Mouse (Mus musculus) CH12.LX (cell line): ENCODE measurements at regions not wholly inside any gene's neighbourhood (a gene's known extent, or its start where the extent isn't known, plus 50 kb on each side); places are given as distances from the start of the nearest gene placed in this dataset.

Source experiments
- DNase-seq: peaks from one replicate; pipeline ENCODE4 v3.0.0-alpha.2; 2013; ENCODE audit errors: extremely low read depth
- H3K27ac ChIP-seq: 2 replicates; pipeline ENCODE4 v1.5.1; 2012; ENCODE audit warnings: low read depth, mild to moderate bottlenecking, control low read depth, moderate library complexity; ENCODE audit not compliant: insufficient read depth
- H3K27me3 ChIP-seq: replicated peaks from 2 replicates; pipeline ENCODE3; 2012; ENCODE audit warnings: inconsistent platforms
- H3K36me3 ChIP-seq, 2 experiments: replicated peaks in 1 of 2; 2 replicates each; pipeline versions ENCODE3 to v1.6.1; 2012; ENCODE audit warnings: inconsistent platforms in 1 of 2, low read length in 1 of 2, mild to moderate bottlenecking in 1 of 2, mixed read lengths in 1 of 2, moderate library complexity in 1 of 2; ENCODE audit not compliant: control insufficient read depth in 1 of 2, insufficient read depth in 1 of 2
- H3K4me1 ChIP-seq, 2 experiments: 2 replicates each; pipeline ENCODE4 v1.6.1; 2012; ENCODE audit warnings: inconsistent platforms in 1 of 2, moderate library complexity in 1 of 2; ENCODE audit not compliant: insufficient read depth in 2 of 2, control insufficient read depth in 1 of 2
- H3K4me2 ChIP-seq: 2 replicates; pipeline ENCODE4 v1.6.1; 2012; ENCODE audit warnings: low read depth, mild to moderate bottlenecking, control low read depth; ENCODE audit not compliant: poor library complexity, insufficient read depth, severe bottlenecking
- H3K4me3 ChIP-seq, 3 experiments: fragments of 150-350 bp in 1 of 3; sonication (generic) in 1 of 3; replicated peaks in 1 of 3; 2 replicates each; pipeline versions ENCODE3 to v1.5.1; 2011 to 2012; ENCODE audit warnings: low read depth in 2 of 3, low read length in 2 of 3, mild to moderate bottlenecking in 2 of 3, moderate library complexity in 2 of 3, control low read depth in 1 of 3, improper control_type of control experiment in 1 of 3, inconsistent platforms in 1 of 3, mixed read lengths in 1 of 3; ENCODE audit not compliant: poor library complexity in 1 of 3
- H3K79me2 ChIP-seq: replicated peaks from 2 replicates; pipeline ENCODE4 v1.6.1; 2012; ENCODE audit warnings: mild to moderate bottlenecking, moderate library complexity; ENCODE audit not compliant: control insufficient read depth, poor library complexity, insufficient read depth, severe bottlenecking; ENCODE audit errors: extremely low read depth
- H3K9ac ChIP-seq: 2 replicates; pipeline ENCODE4 v1.6.1; 2012; ENCODE audit warnings: low read depth, mild to moderate bottlenecking, control low read depth, moderate library complexity; ENCODE audit not compliant: insufficient read depth
- H3K9me3 ChIP-seq: replicated peaks from 2 replicates; pipeline ENCODE3; 2012; ENCODE audit warnings: low read length, inconsistent platforms, mixed read lengths
- BHLHE40 ChIP-seq: IDR thresholded peaks from 2 replicates; pipeline ENCODE4 v1.6.1; 2011; ENCODE audit warnings: mild to moderate bottlenecking, low read depth, low read length, improper control_type of control experiment
- ELF1 ChIP-seq: IDR thresholded peaks from 2 replicates; pipeline ENCODE4 v1.6.1; 2014; ENCODE audit warnings: low read depth, mild to moderate bottlenecking, inconsistent platforms, low read length, improper control_type of control experiment
- ETS1 ChIP-seq: conservative IDR thresholded peaks from 2 replicates; pipeline ENCODE4 v1.6.1; 2012; ENCODE audit warnings: low read depth, mild to moderate bottlenecking, inconsistent platforms, low read length, improper control_type of control experiment, moderate library complexity
- GABPA ChIP-seq: IDR thresholded peaks from 2 replicates; pipeline ENCODE4 v1.6.1; 2012; ENCODE audit warnings: low read depth, low read length, improper control_type of control experiment, inconsistent platforms; ENCODE audit not compliant: insufficient replicate concordance
- JUN ChIP-seq: IDR thresholded peaks from 2 replicates; pipeline ENCODE4 v1.6.1; 2011; ENCODE audit warnings: low read depth, mild to moderate bottlenecking, low read length, improper control_type of control experiment, moderate library complexity; ENCODE audit not compliant: insufficient read depth
- JUND ChIP-seq: conservative IDR thresholded peaks from 2 replicates; pipeline ENCODE4 v1.6.1; 2011; ENCODE audit warnings: low read depth, low read length, improper control_type of control experiment
- KAT2A ChIP-seq: IDR thresholded peaks from 2 replicates; pipeline ENCODE4 v1.6.1; 2012; ENCODE audit warnings: low read length, improper control_type of control experiment, inconsistent platforms; ENCODE audit not compliant: insufficient replicate concordance
- MAFK ChIP-seq: IDR thresholded peaks from 2 replicates; pipeline ENCODE4 v1.6.1; 2011; ENCODE audit warnings: low read length, improper control_type of control experiment; ENCODE audit not compliant: insufficient replicate concordance
- MAX ChIP-seq: IDR thresholded peaks from 2 replicates; pipeline ENCODE4 v1.6.1; 2011; ENCODE audit warnings: low read length, improper control_type of control experiment
- MAZ ChIP-seq: IDR thresholded peaks from 2 replicates; pipeline ENCODE4 v1.6.1; 2012; ENCODE audit warnings: low read depth, mild to moderate bottlenecking, inconsistent platforms, low read length, improper control_type of control experiment, moderate library complexity
- NELFE ChIP-seq: IDR thresholded peaks from 2 replicates; pipeline ENCODE4 v1.6.1; 2011; ENCODE audit warnings: low read depth, low read length, improper control_type of control experiment
- PAX5 ChIP-seq: IDR thresholded peaks from 2 replicates; pipeline ENCODE4 v1.6.1; 2012; ENCODE audit warnings: low read length, inconsistent platforms, mixed read lengths
- POLR2AphosphoS2 ChIP-seq: IDR thresholded peaks from 2 replicates; pipeline ENCODE4 v1.6.1; 2011; ENCODE audit warnings: low read depth, low read length, improper control_type of control experiment
- RAD21 ChIP-seq: IDR thresholded peaks from 2 replicates; pipeline ENCODE4 v1.6.1; 2011; ENCODE audit warnings: low read depth, mild to moderate bottlenecking, low read length, improper control_type of control experiment, moderate library complexity
- TCF12 ChIP-seq: IDR thresholded peaks from 2 replicates; pipeline ENCODE4 v1.6.1; 2014; ENCODE audit warnings: low read depth, mild to moderate bottlenecking, inconsistent platforms, low read length, improper control_type of control experiment
- UBTF ChIP-seq: IDR thresholded peaks from 2 replicates; pipeline ENCODE4 v1.6.1; 2012; ENCODE audit warnings: low read depth, mild to moderate bottlenecking, inconsistent platforms, low read length, improper control_type of control experiment, moderate library complexity
- USF1 ChIP-seq: IDR thresholded peaks from 2 replicates; pipeline ENCODE4 v1.6.1; 2014; ENCODE audit warnings: low read depth, mild to moderate bottlenecking, inconsistent platforms, low read length, improper control_type of control experiment
- USF2 ChIP-seq: conservative IDR thresholded peaks from 2 replicates; pipeline ENCODE4 v1.6.1; 2011; ENCODE audit warnings: low read depth, low read length, improper control_type of control experiment
- ZKSCAN1 ChIP-seq: IDR thresholded peaks from 2 replicates; pipeline ENCODE4 v1.6.1; 2012; ENCODE audit warnings: low read depth, inconsistent platforms, low read length, improper control_type of control experiment, borderline replicate concordance
- ZMIZ1 ChIP-seq: IDR thresholded peaks from 2 replicates; pipeline ENCODE4 v1.6.1; 2012; ENCODE audit warnings: low read depth, mild to moderate bottlenecking, inconsistent platforms, low read length, improper control_type of control experiment
- dilution Hi-C: fragments of 300-500 bp; cut with MboI; formaldehyde crosslinking; loops from 2 replicates; pipeline ENCODE4 v1.14.3; 2020; ENCODE audit warnings: low sequenced_read_pairs; ENCODE audit not compliant: extremely low pct_unique_long_range_greater_than_20kb, extremely low pct_ligation_motif_present
- in situ Hi-C: fragments of 300-500 bp; cut with MboI; formaldehyde crosslinking; loops from 3 replicates; pipeline ENCODE4 v1.14.3; 2019; ENCODE audit warnings: low sequenced_read_pairs, low pct_ligation_motif_present, low pct_unique_long_range_greater_than_20kb, mixed read lengths

DNA sequence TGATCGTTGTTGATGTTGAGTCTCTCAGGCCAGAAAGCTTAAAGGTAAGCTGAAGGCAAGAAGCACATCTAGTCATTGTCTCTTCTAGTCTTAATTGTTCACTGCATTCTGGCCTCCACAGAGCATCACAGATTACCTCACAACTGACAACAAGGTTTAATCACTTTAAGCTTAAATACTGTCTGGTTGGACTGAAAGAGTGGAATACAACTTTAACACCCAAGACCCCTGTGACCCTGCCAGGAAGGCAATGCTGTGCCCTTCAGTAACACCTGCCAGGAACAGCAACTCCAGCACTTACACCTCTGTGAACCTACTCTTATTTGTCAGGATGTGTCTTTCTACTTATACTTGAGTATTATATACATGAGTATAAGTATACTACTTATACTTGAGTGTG lies 360.7 kb downstream of the Dync2h1 start:
- TF ChIP-seq MAZ (no peak), USF1 (no peak), PAX5 (no peak), BHLHE40 (no peak), ELF1 (no peak), UBTF (no peak), ZMIZ1 (no peak), JUN (no peak), MAX (no peak), KAT2A (no peak), USF2 (no peak), TCF12 (no peak), ZKSCAN1 (no peak)
- no peak overlapping the region for H3K27ac ChIP-seq
- dilution Hi-C loops (no loop called here), in situ Hi-C loops (no loop called here)
- H3K4me2 ChIP-seq = no peak overlapping the region
- H3K4me3 ChIP-seq = no peak overlapping the region
- no peak overlapping the region for H3K9ac ChIP-seq
- no peaks in the 10 kb centered on the region for H3K36me3 ChIP-seq
- H3K27me3 ChIP-seq = no peaks in the 10 kb centered on the region
- peaks cover 0 to 3% of the 10 kb centered on the region in 2 experiments; a peak in 1 of 4 replicates for H3K4me1 ChIP-seq
- H3K9me3 ChIP-seq = no peaks in the 10 kb centered on the region
- no peaks in the 10 kb centered on the region for H3K79me2 ChIP-seq
- DNase-seq = no peak

DNA sequence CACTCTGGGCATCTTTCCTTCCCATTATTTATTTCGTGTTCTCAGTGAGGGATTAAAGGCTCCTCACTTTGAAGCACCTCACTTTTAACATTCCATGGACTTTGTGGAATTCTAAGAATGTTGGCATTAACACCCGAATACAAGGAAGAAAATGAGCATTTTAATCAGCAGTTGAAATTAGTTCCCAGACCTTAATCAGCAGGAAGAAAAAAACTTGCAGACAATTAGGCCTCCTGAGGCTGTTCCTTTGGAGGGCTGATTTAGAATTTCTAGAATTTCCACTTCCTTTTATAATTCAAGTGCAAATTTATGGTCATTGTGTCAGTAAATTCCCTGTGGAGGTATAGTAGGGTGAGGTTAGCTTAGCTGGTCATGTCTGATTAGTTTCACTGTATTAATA lies 407.6 kb downstream of the Dync2h1 start:
- H3K9me3 ChIP-seq = no peaks in the 10 kb centered on the region
- no peak overlapping the region for H3K4me3 ChIP-seq
- no peaks in the 10 kb centered on the region for H3K4me1 ChIP-seq
- H3K36me3 ChIP-seq = no peaks in the 10 kb centered on the region
- H3K27me3 ChIP-seq = no peaks in the 10 kb centered on the region
- no peaks in the 10 kb centered on the region for H3K79me2 ChIP-seq
- H3K9ac ChIP-seq = no peak overlapping the region
- no peak overlapping the region for H3K4me2 ChIP-seq
- no peak for TF ChIP-seq RAD21
- TF ChIP-seq POLR2AphosphoS2 = no peak
- no peak for TF ChIP-seq GABPA
- no peak for TF ChIP-seq ELF1
- no peak for TF ChIP-seq UBTF
- no peak for TF ChIP-seq NELFE
- TF ChIP-seq MAFK = no peak
- TF ChIP-seq ZKSCAN1 = no peak
- no peak for TF ChIP-seq PAX5
- TF ChIP-seq ETS1 = no peak
- TF ChIP-seq ZMIZ1 = no peak
- TF ChIP-seq JUND = no peak
- TF ChIP-seq, all 38 proteins: peak for 0
- dilution Hi-C loops = no loop called here
- DNase-seq = no peak
- H3K27ac ChIP-seq = no peak overlapping the region
- in situ Hi-C loops = no loop called here
